Comparison of ENCODE assay signal across 9 mouse cellular contexts in the genomic region with DNA sequence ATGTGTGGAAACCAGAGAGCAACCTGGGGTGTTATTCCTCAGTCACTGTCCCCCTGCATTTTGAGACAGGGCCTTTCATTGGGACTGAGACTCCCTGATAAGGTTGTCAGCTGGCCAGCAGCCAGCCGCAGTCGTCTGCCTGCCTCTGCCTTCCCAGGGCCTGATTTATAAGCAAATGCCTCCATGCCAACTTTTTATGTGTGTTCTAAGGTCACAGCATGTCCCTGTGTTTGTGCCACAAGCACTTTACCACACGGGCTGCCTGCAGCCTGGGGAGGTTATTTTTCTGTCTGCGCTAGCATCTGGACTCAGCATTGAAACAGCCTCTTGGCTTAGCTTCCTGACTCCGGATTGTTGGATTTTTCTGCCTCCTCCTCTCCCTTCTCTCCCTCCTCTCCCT. TPM values are rescaled to one million over a fixed set of nuclear protein-coding genes. Genes with fewer than 3 reads are reported as not detected.
DNase-seq lines count a peak whose midpoint lies in the region; ATAC-seq and TF ChIP-seq lines count a peak whose summit lies in the region.
"Had no signal": no experiment of that assay in that cellular context is flagged by ENCODE, and none has a peak within 500 bp of the region (broad histone marks: within the 10 kb centered on the region; RNA-seq: fewer than 3 reads in every experiment).

No protein-coding gene starts in this region.

- H3K4me2 ChIP-seq in hindbrain, embryonic 11.5 days (replicated peaks; ENCODE audit: low read depth, low read length) = no peak overlapping the region
- no peak overlapping the region for H3K4me2 ChIP-seq in kidney, embryonic 14.5 days (replicated peaks; ENCODE audit: low read depth, low read length)
- H3K4me2 ChIP-seq: neural tube, embryonic 12.5 days had no signal

- ATAC-seq in hindbrain, embryonic 11.5 days (ENCODE audit: low FRiP score) = no peak
- ATAC-seq in kidney, embryonic 14.5 days (ENCODE audit: low FRiP score, low TSS enrichment) = no peak

- no peak for TF ChIP-seq CTCF in embryonic fibroblast, embryonic 13.5 days (IDR thresholded peaks at IDR 0.05; ENCODE audit: borderline replicate concordance, insufficient read depth, low read length)
- no peak for TF ChIP-seq CTCF in olfactory bulb, adult 2 months (IDR thresholded peaks at IDR 0.05; ENCODE audit: insufficient read depth, low read depth, low read length)

- no peak for TF ChIP-seq POLR2A in embryonic fibroblast, embryonic 13.5 days (IDR thresholded peaks at IDR 0.05; ENCODE audit: low read depth, low read length)
- TF ChIP-seq POLR2A in olfactory bulb, adult 2 months (IDR thresholded peaks at IDR 0.05; ENCODE audit: insufficient read depth, low read depth, low read length) = no peak

- no peak overlapping the region for H3K9ac ChIP-seq in hindbrain, embryonic 11.5 days (ENCODE audit: low read depth, low read length)
- no peak overlapping the region for H3K9ac ChIP-seq in kidney, embryonic 14.5 days (ENCODE audit: low read depth, low read length)
- H3K9ac ChIP-seq: neural tube, embryonic 12.5 days had no signal

- DNase-seq in hindbrain, embryonic 10.5 days (ENCODE audit: low spot score) = no peak
- DNase-seq in hindbrain, embryonic 11.5 days (ENCODE audit: low spot score) = no peak
- peak; percentile 61 for DNase-seq in adrenal gland, adult 8-10 months
- no peak for DNase-seq in thymus, postnatal 0 days (ENCODE audit: low spot score)
- no peak for DNase-seq in right cerebral cortex, adult 2 months (ENCODE audit: low spot score in 2 of 2)

- no peaks in the 10 kb centered on the region for H3K27me3 ChIP-seq in hindbrain, embryonic 10.5 days (ENCODE audit: insufficient read depth, poor library complexity, severe bottlenecking)
- no peaks in the 10 kb centered on the region for H3K27me3 ChIP-seq in hindbrain, embryonic 11.5 days (ENCODE audit: control insufficient read depth, insufficient read depth, low read length)
- no peaks in the 10 kb centered on the region for H3K27me3 ChIP-seq in kidney, embryonic 14.5 days (ENCODE audit: control insufficient read depth, insufficient read depth, low read length)
- H3K27me3 ChIP-seq: neural tube, embryonic 12.5 days had no signal

- 0 out of 2 replicates have a peak, but pooled peaks cover 5% of the 10 kb centered on the region for H3K36me3 ChIP-seq in hindbrain, embryonic 10.5 days
- H3K36me3 ChIP-seq in hindbrain, embryonic 11.5 days (ENCODE audit: control insufficient read depth, insufficient read depth, low read length) = no peaks in the 10 kb centered on the region
- H3K36me3 ChIP-seq in kidney, embryonic 14.5 days (ENCODE audit: control insufficient read depth, insufficient read depth, low read length) = peaks cover 6% of the 10 kb centered on the region; the same call in 1 of the 2 replicates
- H3K36me3 ChIP-seq: neural tube, embryonic 12.5 days had no signal

- peak overlapping the region; percentile 74 for H3K27ac ChIP-seq in hindbrain, embryonic 10.5 days
- no peak overlapping the region for H3K27ac ChIP-seq in hindbrain, embryonic 11.5 days (ENCODE audit: low read depth, low read length)
- peak overlapping the region; percentile 2; the same call in 1 of the 2 replicates for H3K27ac ChIP-seq in embryonic fibroblast, embryonic 13.5 days (ENCODE audit: insufficient read depth, low read length)
- H3K27ac ChIP-seq in kidney, embryonic 14.5 days (ENCODE audit: low read depth, low read length) = peak overlapping the region; percentile 85
- H3K27ac ChIP-seq in olfactory bulb, adult 2 months (ENCODE audit: insufficient read depth, low read depth, low read length) = peak overlapping the region; percentile 35
- H3K27ac ChIP-seq: neural tube, embryonic 12.5 days had no signal

- H3K9me3 ChIP-seq in hindbrain, embryonic 10.5 days = 0 out of 2 replicates have a peak, but pooled peaks cover 3% of the 10 kb centered on the region
- no peaks in the 10 kb centered on the region for H3K9me3 ChIP-seq in hindbrain, embryonic 11.5 days (ENCODE audit: control insufficient read depth, low read length)
- no peaks in the 10 kb centered on the region for H3K9me3 ChIP-seq in kidney, embryonic 14.5 days (ENCODE audit: control insufficient read depth, low read length)
- H3K9me3 ChIP-seq: neural tube, embryonic 12.5 days had no signal

- WGBS in hindbrain, embryonic 10.5 days = 61% methylated on average over 5 of the region's 5 CpGs
- 57% methylated on average over 5 of the region's 5 CpGs for WGBS in hindbrain, embryonic 11.5 days
- 17% methylated on average over 5 of the region's 5 CpGs for WGBS in kidney, embryonic 14.5 days
- 21% methylated on average over 5 of the region's 5 CpGs for WGBS in olfactory bulb, adult 2 months

- peaks cover 49% of the 10 kb centered on the region for H3K4me1 ChIP-seq in hindbrain, embryonic 10.5 days (replicated peaks)
- peaks cover 2% of the 10 kb centered on the region; the same call in 1 of the 2 replicates for H3K4me1 ChIP-seq in hindbrain, embryonic 11.5 days (replicated peaks; ENCODE audit: control insufficient read depth, insufficient read depth, low read length)
- H3K4me1 ChIP-seq in embryonic fibroblast, embryonic 13.5 days (ENCODE audit: control insufficient read depth, insufficient read depth, low read length) = peaks cover 10% of the 10 kb centered on the region; the same call in 1 of the 2 replicates
- H3K4me1 ChIP-seq in kidney, embryonic 14.5 days (ENCODE audit: control insufficient read depth, insufficient read depth, low read length) = peaks cover 39% of the 10 kb centered on the region
- H3K4me1 ChIP-seq in olfactory bulb, adult 2 months (ENCODE audit: control insufficient read depth, insufficient read depth, low read length) = peaks cover 34% of the 10 kb centered on the region

- H3K4me3 ChIP-seq in hindbrain, embryonic 10.5 days = no peak overlapping the region
- no peak overlapping the region for H3K4me3 ChIP-seq in hindbrain, embryonic 11.5 days (ENCODE audit: low read depth, low read length)
- no peak overlapping the region for H3K4me3 ChIP-seq in embryonic fibroblast, embryonic 13.5 days (ENCODE audit: insufficient read depth, low read length)
- H3K4me3 ChIP-seq in kidney, embryonic 14.5 days (ENCODE audit: low read length) = no peak overlapping the region
- no peak overlapping the region for H3K4me3 ChIP-seq in olfactory bulb, adult 2 months (ENCODE audit: insufficient read depth, low read depth, low read length)
- H3K4me3 ChIP-seq: neural tube, embryonic 12.5 days had no signal

RNA-seq across cellular contexts. Expression of a gene that starts 47.9 kb away (rescaled TPM):
- polyA plus RNA-seq in hindbrain, embryonic 10.5 days (2016; fragmentation: Nextera tagmentation; extraction: Ambion mirVana) = 6.8 and 8.3 TPM in 2 replicates
- 8.1 TPM in 2 replicates for polyA plus RNA-seq in hindbrain, embryonic 11.5 days (2014; fragmentation: Nextera tagmentation; extraction: Ambion mirVana)
- 10 to 100 TPM; 22.0 to 35.1 (median 28.0) TPM for total RNA-seq in adrenal gland, adult 8-10 months (2022)
- polyA plus RNA-seq in embryonic fibroblast, embryonic 13.5 days (2011; ENCODE audit: insufficient read length, low read depth, missing spikeins) = 17.5 and 25.1 TPM in 2 replicates
- polyA plus RNA-seq in kidney, embryonic 14.5 days (2014; fragmentation: Nextera tagmentation; extraction: Ambion mirVana) = 25.3 and 31.2 TPM in 2 replicates
- polyA plus RNA-seq in olfactory bulb, adult 2 months (2012; ENCODE audit: insufficient read depth, insufficient read length, low replicate concordance, missing spikeins) = not detected in 2 replicates
- 3.3 and 4.2 TPM in 2 replicates for polyA plus RNA-seq in thymus, postnatal 0 days (2015; fragmentation: Nextera tagmentation; extraction: Ambion mirVana)
